Mouse (Mus musculus) cerebellum, postnatal 36 days (tissue): ENCODE data around the gene Bax.

ENCODE experiments used
- DNase-seq, 2 experiments: peaks; one replicate each; pipeline ENCODE4 v3.0.0; 2021 to 2022; ENCODE audit warnings: mixed read lengths in 2 of 2

Bax gene

DNA sequence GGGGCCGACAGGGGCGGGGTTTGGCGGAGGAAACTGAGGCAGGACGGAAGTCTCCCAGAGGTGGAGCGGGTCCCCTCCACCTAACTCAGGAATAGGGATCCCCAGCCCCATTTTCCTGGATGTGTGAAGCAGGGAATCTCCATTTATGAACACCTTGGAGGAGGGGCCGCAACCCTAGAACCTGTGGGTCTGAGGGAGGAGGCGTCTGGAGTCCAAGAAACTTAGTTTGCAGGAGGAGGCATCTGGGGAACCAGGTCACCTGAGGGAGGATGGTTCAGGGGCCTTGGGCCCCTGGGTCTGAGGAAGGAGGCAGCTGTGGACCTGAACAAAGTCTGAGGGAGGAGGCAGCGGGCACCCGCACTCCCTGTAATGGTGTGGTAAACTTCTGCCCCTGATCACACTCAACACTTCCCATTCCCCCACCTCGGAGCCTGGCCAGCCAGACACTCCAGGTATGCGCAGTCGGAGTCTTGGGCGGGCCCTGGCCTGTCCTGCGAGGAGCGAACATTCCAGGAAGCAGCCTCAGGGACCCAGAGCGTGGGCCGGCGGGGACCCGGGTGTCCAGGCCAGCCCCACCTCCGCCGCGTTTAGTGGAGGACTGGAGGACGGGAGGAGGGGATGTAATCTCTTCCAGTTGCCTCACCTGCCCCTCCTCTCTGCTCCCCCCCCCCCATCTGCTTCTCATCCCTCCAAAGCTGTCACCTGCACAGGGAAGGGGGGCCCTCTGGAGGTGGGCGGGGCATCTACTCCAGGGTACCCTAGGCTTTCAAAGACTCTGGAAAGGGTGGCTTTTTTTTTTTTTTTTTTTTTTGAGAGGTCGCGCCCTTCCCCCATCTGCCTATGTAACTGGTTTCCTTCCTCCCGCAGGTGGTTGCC is 52.6 kb downstream of the Bax start:
- no peak for DNase-seq

DNA sequence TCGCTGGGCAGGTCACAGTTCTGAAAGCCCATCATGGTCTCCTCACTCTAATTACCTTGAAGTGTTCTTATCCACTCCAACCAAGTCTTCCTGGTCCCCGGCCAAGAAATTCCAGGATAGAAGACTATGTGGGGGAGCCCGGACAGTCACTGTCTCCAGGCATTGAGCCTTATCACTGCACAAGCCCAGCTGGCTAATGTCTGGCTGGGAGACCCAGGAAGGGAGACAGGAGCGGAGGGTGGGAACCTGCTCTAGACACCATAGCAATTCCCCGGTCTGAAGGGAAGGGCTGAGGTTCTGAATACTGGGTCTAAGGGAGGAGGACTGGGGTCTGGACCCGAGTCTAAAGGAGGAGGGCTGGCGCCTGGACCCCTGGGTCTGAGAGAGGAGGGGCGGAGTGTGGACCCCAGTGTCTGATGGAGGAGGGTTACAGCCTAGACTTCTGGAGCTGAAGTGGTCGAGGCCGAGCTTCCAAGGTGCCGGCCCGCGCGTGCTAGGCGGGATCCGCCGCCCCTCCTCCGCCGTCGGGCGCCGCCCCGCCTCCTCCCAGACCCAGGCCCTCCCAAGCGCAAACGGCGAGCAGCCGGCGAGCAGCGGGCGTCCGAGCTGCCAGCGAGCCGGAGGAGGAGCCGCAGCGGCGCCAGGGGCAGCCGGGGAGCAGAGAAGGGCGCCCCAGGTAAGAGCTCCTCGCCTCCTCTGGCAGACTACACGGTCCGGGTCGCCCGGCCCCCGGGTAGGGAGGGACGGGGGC is 53.4 kb downstream of the Bax start, which contains the start of gene Ntf5:
Gene Ntf5 (plus strand): TSS at position 583 of the 751 bp plus-strand sequence.
- DNase-seq, result no peak

DNA sequence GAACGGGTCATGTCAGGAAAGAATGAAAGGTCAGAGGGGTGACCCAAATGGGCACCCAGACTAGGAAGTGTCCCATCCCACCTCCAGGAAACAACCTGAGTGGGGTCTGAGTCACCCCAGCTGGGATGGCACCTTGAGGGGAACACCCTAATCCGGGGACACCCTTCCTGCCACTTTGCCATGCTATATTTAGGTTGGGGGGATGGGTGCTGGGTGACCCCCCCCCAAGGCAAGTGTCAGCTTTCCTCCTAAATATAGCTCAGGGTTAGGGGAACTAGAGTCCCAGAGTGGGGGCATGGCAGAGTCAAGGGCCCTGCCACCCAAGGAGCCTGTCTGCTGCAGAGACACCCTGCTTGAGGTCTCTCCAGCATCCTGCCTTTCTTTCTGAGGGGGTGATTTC is 54.3 kb downstream of the Bax start:
- DNase-seq, result no peak
